Mouse (Mus musculus) mesoderm, embryonic 11.5 days (tissue): ENCODE measurements around the gene Gcm1.
A peak's percentile ranks its signal among the peaks of the same experiment; 100 is the strongest.

Experiments used
- DNase-seq: peaks from one replicate; pipeline ENCODE4 v3.0.0-alpha.2; 2012; ENCODE audit warnings: low read depth, low spot score

Gcm1 gene

DNA sequence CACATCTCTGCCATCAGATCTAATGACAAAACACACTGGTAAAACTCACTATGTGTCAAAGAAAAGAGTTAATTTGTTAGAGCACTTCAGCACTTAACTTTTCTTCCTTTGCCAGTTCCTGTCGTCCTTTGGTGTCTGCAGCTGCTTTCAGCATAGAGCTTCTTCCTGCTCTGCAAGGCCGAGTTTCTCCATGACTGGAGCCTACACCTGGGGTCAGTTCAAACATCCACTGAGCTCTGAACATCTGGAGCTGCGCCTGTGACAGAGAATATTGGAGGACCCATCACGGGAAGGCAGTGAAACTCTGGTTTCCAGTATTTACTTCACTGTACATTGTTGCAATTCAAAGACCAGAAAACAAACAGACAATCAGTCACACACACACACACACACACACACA is 49.7 kb downstream of the Gcm1 start:
- DNase-seq, result no peak

DNA sequence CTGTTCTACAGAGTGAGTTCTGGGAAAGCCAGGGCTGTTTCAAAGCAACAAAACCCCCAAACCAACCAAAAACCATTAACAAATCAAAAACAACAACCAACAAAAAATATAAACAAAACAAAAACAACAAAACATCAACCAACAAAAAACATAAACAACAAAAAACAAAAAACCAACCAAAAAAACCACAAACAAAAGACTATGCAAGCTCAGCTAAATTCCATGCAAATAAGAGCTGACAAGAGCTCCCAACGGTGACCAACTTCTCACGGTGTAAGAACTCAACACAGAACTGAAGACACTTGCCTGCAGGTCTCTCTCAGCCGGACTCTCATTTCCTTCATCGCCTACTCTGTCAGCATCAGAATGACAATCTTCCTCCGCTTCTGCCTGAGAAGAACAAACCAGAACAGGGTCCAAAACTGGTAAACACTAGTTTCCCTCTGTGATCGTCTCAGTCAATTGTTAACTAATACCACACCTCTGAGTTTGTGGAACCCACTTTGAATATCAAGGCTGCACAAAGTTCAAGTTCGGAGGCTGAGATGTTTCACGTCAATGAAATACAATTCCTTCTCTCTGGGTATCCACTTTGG is 52.3 kb downstream of the Gcm1 start:
- no peak for DNase-seq

DNA sequence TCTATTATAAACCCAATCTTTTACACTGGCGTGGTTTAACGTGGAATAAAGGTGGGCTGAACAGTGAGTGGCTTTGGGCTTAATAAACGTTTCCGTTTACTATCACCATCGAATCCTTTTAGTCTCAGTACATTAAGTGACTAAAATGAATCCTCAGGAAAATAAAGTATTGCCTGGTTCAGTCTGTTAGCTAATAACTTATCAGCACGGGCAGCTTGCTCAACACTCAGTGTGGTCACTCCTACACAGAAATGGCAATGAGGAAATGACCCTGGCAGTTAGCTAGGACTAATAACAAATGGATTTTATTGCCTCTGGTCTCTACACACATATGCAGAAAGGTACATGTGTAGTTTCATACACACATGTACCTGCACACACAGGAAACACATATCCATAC is 53.2 kb downstream of the Gcm1 start:
- DNase-seq, result no peak

DNA sequence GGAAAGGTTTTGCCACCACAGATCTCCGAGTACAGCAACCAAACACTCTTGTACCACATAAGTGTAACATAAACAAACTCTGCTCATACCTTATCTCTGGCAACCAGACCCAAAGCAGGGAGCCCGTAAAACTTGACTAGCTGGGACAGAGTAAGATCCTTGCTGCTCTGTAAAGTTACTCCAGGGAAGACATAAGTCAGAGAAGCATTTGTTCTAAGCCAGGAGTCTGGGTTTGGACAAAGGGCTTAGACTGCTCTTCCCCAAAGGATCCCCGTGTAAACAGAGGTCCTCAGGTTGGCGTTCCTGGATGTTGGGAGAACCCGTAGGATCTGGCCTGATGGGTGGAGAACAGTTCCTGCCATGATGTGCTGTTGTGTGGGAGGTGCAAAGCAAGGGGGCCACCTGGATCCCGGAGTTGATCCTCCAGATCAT is 53.8 kb downstream of the Gcm1 start:
- no peak for DNase-seq

DNA sequence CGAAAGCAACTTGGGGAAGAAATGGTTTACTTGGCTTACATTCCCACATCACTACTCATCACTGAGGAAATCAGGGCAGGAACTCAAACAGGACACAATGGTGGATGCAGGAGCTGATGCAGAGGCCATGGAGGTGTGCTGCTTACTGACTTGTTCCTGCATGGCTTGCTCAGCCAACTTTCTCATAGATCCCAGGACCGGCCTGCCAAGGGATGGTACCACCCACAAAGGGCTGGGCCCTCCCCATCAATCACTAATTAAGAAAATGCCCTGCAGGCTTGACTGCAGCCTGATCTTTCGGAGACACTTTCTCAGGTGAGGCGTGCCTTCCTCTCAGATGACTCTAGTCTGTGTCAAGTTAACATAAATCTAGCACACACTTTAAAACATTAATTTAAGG is 55.1 kb downstream of the Gcm1 start:
- DNase-seq, result no peak

DNA sequence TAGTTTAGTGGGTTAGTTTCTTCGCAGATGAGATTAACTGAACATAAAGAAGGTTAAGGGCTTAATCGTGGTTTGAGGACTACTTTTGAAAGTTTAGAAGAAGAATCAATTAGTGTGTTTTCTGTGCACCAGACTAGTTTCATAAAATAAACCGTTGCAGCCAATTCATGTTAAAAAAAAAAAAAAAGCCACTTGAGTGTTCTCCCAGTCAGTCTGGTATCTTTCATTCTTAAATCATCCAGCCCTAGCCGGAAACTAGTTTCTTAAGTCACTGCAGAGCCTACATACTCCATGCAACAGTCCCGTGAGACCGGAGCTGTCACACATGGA is 55.8 kb downstream of the Gcm1 start:
- peak; percentile 39 for DNase-seq

DNA sequence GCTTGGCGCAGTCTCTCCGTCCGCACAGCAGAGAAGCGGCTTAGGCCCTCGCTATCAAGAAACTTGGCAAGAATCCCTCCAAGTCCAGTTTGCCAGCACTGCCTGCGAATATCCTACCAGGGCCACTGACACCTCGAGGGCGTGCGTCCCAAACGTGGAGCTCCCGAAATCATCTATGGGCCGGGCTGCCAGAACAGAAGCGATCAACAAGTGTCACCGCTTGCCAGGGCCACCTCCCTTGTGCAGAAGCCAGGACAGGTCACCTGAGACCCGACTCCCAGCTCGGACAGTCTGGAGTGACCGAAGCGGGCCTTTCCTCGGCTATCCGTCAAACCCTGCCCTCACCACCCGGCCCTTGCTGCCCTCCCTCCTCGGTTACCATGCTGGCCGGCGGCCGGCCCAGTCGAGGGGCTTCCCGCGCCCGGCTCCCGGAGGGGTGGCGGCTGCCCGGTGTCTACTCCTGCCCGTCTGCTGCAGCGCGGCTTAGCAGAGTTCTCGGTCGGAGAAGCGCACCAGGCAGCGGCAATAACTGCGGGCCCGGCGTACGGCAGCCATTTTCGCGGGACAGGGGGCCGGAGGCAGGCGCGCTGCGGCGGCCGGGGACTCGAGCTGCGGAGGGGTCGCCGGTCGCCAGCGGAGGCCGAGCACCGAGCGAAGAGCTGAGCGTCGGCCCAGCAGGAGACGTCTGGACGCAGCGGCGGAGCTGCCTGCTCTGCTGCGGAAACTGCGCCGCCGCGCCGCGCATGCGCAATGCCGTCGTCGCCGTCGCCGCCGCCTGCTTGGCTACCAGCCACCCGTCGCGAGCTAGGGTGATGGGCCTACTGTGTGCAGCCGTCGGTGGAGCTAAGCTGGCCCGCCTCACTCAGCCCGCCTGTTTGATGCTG is 56.4 kb downstream of the Gcm1 start:
- peak; percentile 84 for DNase-seq

DNA sequence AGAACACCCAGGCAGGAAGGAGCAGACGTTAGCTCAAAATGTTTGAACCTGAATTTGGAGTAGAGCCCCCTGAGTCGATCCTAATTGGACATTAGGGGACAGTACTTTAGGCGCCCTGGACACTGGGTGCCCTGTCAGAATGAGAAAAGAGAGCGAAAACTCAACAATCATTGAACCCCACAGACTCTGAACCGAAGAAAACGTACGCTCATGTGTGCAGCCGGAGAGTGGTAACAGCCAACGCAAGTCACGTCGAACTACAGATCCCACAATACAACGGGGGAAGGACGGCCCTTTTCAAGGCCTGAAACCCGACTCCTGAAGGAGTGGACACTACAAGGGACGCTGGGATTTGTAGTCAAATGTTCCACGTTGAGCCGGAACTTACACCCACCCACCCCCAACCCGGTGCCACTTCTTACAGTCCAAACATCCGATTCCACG is 57.1 kb downstream of the Gcm1 start, which contains the start of the genes Fbxo9 and Ick:
Gene Fbxo9, minus strand, starts transcription at position 270 of the 444 bp plus-strand sequence.
Gene Ick, plus strand, starts transcription at position 397 of the 444 bp plus-strand sequence.
- DNase-seq, result peak; percentile 95

DNA sequence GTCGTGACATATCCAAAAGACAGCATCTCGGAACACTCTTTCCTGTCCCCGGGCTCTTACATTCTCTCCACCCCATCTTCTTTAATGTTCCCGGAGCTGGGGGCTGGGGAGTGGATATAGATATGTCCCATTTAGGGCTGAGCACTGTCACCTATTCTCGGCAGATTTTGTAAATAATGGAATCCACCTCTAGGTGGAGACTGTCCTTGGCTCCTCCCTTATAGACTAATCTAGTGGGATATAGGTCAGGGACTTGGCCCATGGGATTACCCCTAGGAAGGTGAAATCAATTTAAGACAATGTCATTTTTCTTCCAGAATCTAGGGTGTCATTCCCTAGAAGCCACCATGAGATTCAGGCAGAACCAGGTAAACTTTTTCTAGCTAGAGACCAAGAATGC is 57.9 kb downstream of the Gcm1 start:
- DNase-seq, result peak; percentile 11

DNA sequence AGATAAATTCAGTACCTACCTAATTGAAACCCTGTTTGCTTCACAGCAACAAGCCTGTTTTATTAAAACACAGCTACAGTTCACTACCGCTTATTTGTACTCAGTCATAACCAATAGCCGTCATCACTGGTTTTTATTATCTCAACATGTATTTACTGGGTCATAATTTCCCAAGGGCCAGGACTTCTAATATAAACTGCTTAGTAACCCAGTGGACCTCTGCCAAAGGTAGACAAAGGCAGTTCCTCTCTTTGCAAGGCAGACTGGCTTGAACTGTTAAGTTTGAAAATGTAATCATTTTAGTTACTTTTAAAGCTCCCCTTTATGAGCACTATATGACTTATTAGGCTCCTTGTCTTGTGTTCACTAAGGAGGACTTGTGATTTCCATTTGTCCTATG is 59.7 kb downstream of the Gcm1 start:
- no peak for DNase-seq

DNA sequence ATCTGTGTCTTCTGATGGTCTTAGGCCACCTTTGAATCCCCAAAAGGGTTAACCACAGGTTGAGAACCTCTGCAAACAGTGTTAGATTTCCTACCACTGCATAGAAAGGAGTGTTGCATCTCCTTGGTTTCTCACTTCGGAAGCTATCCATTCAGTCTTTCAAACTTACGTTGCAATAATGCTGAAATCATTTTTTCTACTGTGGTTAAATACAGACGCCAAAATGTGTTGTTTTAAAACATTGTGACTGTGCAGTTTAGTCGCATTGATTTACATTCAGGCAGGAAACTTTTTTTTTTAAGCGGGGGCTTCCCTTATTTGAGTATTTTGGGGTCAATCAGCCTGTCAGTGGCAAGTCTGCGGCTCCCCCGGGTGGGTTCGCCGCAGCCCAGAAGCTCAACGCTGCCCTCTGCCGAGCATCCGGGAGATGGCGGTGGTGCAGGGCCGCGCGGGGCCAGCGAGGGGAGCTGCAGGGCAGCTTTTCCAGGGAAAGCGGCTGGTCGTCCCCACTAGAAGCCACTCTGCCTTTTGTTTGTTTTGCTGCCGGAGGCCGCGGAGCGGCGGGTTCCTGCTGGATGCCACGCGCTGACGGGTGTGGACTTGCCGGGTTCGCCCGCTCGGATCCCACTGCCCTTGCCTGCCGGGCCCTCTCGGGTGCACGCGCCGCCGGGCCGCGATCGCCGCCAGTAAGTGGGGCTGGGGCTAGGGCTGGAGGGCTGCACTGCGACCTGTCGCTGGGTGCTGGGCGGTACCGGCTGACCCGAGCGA is 61.2 kb downstream of the Gcm1 start:
- peak; percentile 93 for DNase-seq

DNA sequence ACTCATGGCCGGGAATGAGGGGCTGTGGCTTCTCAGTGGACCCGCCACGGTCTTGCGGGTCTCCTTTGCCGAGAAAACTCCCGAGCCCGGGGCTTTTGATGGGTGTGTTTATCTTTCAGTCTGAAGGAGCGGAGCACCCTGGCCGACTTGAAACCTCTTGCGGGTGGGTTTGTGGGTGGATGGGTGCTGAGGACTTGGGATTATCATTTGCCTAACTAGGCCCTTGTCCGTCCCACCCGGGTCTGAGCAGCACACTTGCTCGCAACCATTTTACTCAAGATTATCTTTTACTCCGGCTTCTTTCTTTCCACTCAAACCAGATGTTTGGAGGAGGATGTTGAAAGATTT is 61.8 kb downstream of the Gcm1 start:
- peak; percentile 46 for DNase-seq
